Mouse (Mus musculus): Measurements from ENCODE around the gene Pold2. TPM values are rescaled to one million over a fixed set of nuclear protein-coding genes. Genes with fewer than 3 reads are reported as not detected.
A peak's percentile ranks its signal among the peaks of the same experiment; 100 is the strongest.
"Not testable (repeated sequence)": the region's sequence is repeated elsewhere in the genome, so short reads cannot be mapped to it uniquely, and the experiment has no call there.

Pold2 gene
- polyA plus RNA-seq, 1 experiment from 2014 or later, result 72.1 TPM

DNA sequence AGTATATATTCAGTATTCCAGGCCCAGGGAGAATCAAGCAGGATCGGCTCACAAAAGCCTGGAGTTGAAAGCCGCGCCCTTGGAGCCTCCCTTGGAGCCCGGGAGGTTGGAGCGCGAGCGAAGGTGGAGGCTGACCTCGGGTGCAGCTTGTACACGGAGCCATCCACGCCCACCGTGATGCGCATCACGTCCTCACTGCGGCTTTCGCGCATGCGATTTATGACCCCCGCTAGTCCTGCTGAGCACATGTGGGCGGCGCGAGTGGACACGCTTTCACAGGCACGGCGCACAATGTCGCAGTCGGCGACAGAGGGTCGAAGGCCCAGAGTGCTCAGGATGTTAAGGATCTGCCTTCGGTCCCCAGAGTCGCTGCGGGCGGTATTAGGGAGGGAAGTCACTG is 23.9 kb upstream of the Pold2 start:
- no peaks in the 10 kb centered on the region for H3K27me3 ChIP-seq (replicated peaks; ENCODE audit: control insufficient read depth, insufficient read depth, low read length)
- peaks cover 15% of the 10 kb centered on the region for H3K4me1 ChIP-seq (replicated peaks; ENCODE audit: control insufficient read depth, insufficient read depth, low read length)
- peak overlapping the region; percentile 75 for H3K27ac ChIP-seq (ENCODE audit: low read length)
- peak overlapping the region; percentile 75 for H3K9ac ChIP-seq (replicated peaks; ENCODE audit: low read depth, low read length)
- peak overlapping the region; percentile 52 for H3K4me3 ChIP-seq (replicated peaks; ENCODE audit: low read length)
- WGBS, result under 1% methylated on average over 32 of the region's 32 CpGs
- peak; percentile 87 for ATAC-seq
- no peaks in the 10 kb centered on the region for H3K9me3 ChIP-seq (ENCODE audit: control insufficient read depth, low read length)
- peak overlapping the region; percentile 78 for H3K4me2 ChIP-seq (ENCODE audit: low read length)
- no peaks in the 10 kb centered on the region for H3K36me3 ChIP-seq (ENCODE audit: control insufficient read depth, insufficient read depth)

GRCm38 (mm10) chr11:5901320-5901719 is 23.2 kb upstream of the Pold2 start:
- no peaks in the 10 kb centered on the region for H3K36me3 ChIP-seq (ENCODE audit: control insufficient read depth, insufficient read depth)
- H3K27me3 ChIP-seq (replicated peaks; ENCODE audit: control insufficient read depth, insufficient read depth, low read length), result no peaks in the 10 kb centered on the region
- 17% methylated on average over 3 of the region's 3 CpGs for WGBS
- H3K9ac ChIP-seq (replicated peaks; ENCODE audit: low read depth, low read length), result peak overlapping the region; percentile 75
- H3K4me2 ChIP-seq (ENCODE audit: low read length), result peak overlapping the region; percentile 78
- H3K27ac ChIP-seq (ENCODE audit: low read length), result peak overlapping the region; percentile 75
- no peaks in the 10 kb centered on the region for H3K9me3 ChIP-seq (ENCODE audit: control insufficient read depth, low read length)
- no peak for ATAC-seq
- peaks cover 15% of the 10 kb centered on the region for H3K4me1 ChIP-seq (replicated peaks; ENCODE audit: control insufficient read depth, insufficient read depth, low read length)
- H3K4me3 ChIP-seq (replicated peaks; ENCODE audit: low read length), result peak overlapping the region; percentile 52

GRCm38 (mm10) chr11:5899286-5899685 is 21.2 kb upstream of the Pold2 start:
- no peak overlapping the region for H3K9ac ChIP-seq (replicated peaks; ENCODE audit: low read depth, low read length)
- ATAC-seq, result no peak
- no peak overlapping the region for H3K4me3 ChIP-seq (replicated peaks; ENCODE audit: low read length)
- no peaks in the 10 kb centered on the region for H3K9me3 ChIP-seq (ENCODE audit: control insufficient read depth, low read length)
- H3K36me3 ChIP-seq (ENCODE audit: control insufficient read depth, insufficient read depth), result no peaks in the 10 kb centered on the region
- no peaks in the 10 kb centered on the region for H3K27me3 ChIP-seq (replicated peaks; ENCODE audit: control insufficient read depth, insufficient read depth, low read length)
- no peak overlapping the region for H3K4me2 ChIP-seq (ENCODE audit: low read length)
- WGBS, result 93% methylated on average over 10 of the region's 10 CpGs
- H3K4me1 ChIP-seq (replicated peaks; ENCODE audit: control insufficient read depth, insufficient read depth, low read length), result peaks cover 15% of the 10 kb centered on the region
- H3K27ac ChIP-seq (ENCODE audit: low read length), result no peak overlapping the region

GRCm38 (mm10) chr11:5898531-5898930 is 20.4 kb upstream of the Pold2 start, which contains the start of gene Myl7:
Gene Myl7, minus strand, starts transcription at chr11:5898782.
- Histone ChIP-seq H3K36me3 (ENCODE audit: control insufficient read depth, insufficient read depth) (no peaks in the 10 kb centered on the region), H3K27ac (ENCODE audit: low read length) (no peak within 1 kb of the TSS), H3K9me3 (ENCODE audit: control insufficient read depth, low read length) (no peaks in the 10 kb centered on the region), H3K27me3 (replicated peaks; ENCODE audit: control insufficient read depth, insufficient read depth, low read length) (no peaks in the 10 kb centered on the region), H3K9ac (replicated peaks; ENCODE audit: low read depth, low read length) (no peak within 1 kb of the TSS), H3K4me2 (ENCODE audit: low read length) (no peak within 1 kb of the TSS), H3K4me3 (replicated peaks; ENCODE audit: low read length) (no peak within 1 kb of the TSS), H3K4me1 (replicated peaks; ENCODE audit: control insufficient read depth, insufficient read depth, low read length) (peaks cover 15% of the 10 kb centered on the region)
- 75% methylated on average over 5 of the region's 5 CpGs for WGBS
- no peak for ATAC-seq

GRCm38 (mm10) chr11:5897839-5898238 is 19.7 kb upstream of the Pold2 start:
- Histone ChIP-seq H3K27me3 (replicated peaks; ENCODE audit: control insufficient read depth, insufficient read depth, low read length) (no peaks in the 10 kb centered on the region), H3K27ac (ENCODE audit: low read length) (no peak overlapping the region), H3K4me3 (replicated peaks; ENCODE audit: low read length) (no peak overlapping the region), H3K4me2 (ENCODE audit: low read length) (no peak overlapping the region), H3K9ac (replicated peaks; ENCODE audit: low read depth, low read length) (no peak overlapping the region), H3K36me3 (ENCODE audit: control insufficient read depth, insufficient read depth) (no peaks in the 10 kb centered on the region), H3K4me1 (replicated peaks; ENCODE audit: control insufficient read depth, insufficient read depth, low read length) (peaks cover 15% of the 10 kb centered on the region), H3K9me3 (ENCODE audit: control insufficient read depth, low read length) (no peaks in the 10 kb centered on the region)
- ATAC-seq, result no peak
- 22% methylated on average over 10 of the region's 10 CpGs for WGBS

DNA sequence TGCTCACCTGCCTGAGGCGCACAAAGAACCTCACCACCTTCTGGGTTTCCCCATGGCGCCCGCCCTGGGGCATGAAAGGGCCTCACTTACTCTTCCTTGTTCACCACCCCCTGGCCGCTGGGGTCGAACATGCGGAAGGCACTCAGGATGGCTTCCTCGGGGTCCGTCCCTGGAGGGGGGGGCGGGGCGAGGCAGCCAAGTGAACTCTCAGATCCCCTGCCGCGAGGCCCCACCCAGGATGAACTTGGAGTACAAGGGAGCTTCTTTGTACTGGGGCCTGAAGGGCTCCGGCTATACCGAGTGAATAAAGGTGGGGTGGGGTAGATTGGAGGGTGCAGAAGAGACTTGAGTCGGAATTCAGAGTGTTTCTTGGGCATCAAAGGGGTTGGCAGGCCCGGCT is 19.1 kb upstream of the Pold2 start:
- Histone ChIP-seq H3K9me3 (ENCODE audit: control insufficient read depth, low read length) (no peaks in the 10 kb centered on the region), H3K4me2 (ENCODE audit: low read length) (no peak overlapping the region), H3K36me3 (ENCODE audit: control insufficient read depth, insufficient read depth) (no peaks in the 10 kb centered on the region), H3K4me3 (replicated peaks; ENCODE audit: low read length) (no peak overlapping the region), H3K4me1 (replicated peaks; ENCODE audit: control insufficient read depth, insufficient read depth, low read length) (peaks cover 11% of the 10 kb centered on the region), H3K27ac (ENCODE audit: low read length) (no peak overlapping the region), H3K9ac (replicated peaks; ENCODE audit: low read depth, low read length) (no peak overlapping the region), H3K27me3 (replicated peaks; ENCODE audit: control insufficient read depth, insufficient read depth, low read length) (no peaks in the 10 kb centered on the region)
- WGBS, result 14% methylated on average over 16 of the region's 16 CpGs
- no peak for ATAC-seq

- ATAC-seq, result no peak
- Histone ChIP-seq H3K4me3 (replicated peaks; ENCODE audit: low read length) (no peak overlapping the region), H3K27me3 (replicated peaks; ENCODE audit: control insufficient read depth, insufficient read depth, low read length) (no peaks in the 10 kb centered on the region), H3K9ac (replicated peaks; ENCODE audit: low read depth, low read length) (no peak overlapping the region), H3K4me2 (ENCODE audit: low read length) (no peak overlapping the region), H3K36me3 (ENCODE audit: control insufficient read depth, insufficient read depth) (no peaks in the 10 kb centered on the region), H3K4me1 (replicated peaks; ENCODE audit: control insufficient read depth, insufficient read depth, low read length) (no peaks in the 10 kb centered on the region; the same call in 1 of the 2 replicates), H3K9me3 (ENCODE audit: control insufficient read depth, low read length) (no peaks in the 10 kb centered on the region), H3K27ac (ENCODE audit: low read length) (no peak overlapping the region)
- 73% methylated on average over 6 of the region's 6 CpGs for WGBS
Observed at GRCm38 (mm10) chr11:5893807-5894206, 15.7 kb upstream of the Pold2 start.

- H3K9ac ChIP-seq (replicated peaks; ENCODE audit: low read depth, low read length), result no peak overlapping the region
- no peaks in the 10 kb centered on the region for H3K27me3 ChIP-seq (replicated peaks; ENCODE audit: control insufficient read depth, insufficient read depth, low read length)
- H3K9me3 ChIP-seq (ENCODE audit: control insufficient read depth, low read length), result no peaks in the 10 kb centered on the region
- ATAC-seq, result peak; percentile 31; the same call in 1 of the 2 replicates
- no peaks in the 10 kb centered on the region for H3K36me3 ChIP-seq (ENCODE audit: control insufficient read depth, insufficient read depth)
- H3K4me3 ChIP-seq (replicated peaks; ENCODE audit: low read length), result no peak overlapping the region
- no peaks in the 10 kb centered on the region; the same call in 1 of the 2 replicates for H3K4me1 ChIP-seq (replicated peaks; ENCODE audit: control insufficient read depth, insufficient read depth, low read length)
- no peak overlapping the region; the same call in 1 of the 2 replicates for H3K27ac ChIP-seq (ENCODE audit: low read length)
- H3K4me2 ChIP-seq (ENCODE audit: low read length), result no peak overlapping the region
- 61% methylated on average over 4 of the region's 4 CpGs for WGBS
Observed at GRCm38 (mm10) chr11:5892810-5893368, 14.8 kb upstream of the Pold2 start.

DNA sequence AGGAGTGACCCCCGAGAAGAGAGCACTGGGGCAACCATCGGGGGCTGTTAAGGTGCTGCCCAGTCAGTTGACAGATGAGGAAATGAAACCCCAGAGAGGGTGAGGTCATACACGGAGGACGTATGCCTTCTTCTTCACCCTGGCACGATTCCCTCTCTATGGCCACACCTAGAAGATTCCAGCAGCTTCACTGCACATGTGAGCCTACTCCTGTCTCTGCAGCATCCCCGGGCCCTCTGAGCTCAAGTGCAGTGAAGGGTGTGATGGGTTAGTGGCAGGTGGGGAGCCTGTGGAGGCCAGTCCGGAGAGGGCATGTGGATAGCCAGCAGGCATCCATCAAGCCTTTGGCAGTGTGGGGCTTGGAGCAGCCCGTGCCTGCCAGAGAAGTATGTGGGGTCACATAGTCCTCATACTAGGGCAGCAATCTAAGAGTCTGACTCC is 14.1 kb upstream of the Pold2 start:
- Histone ChIP-seq H3K27me3 (replicated peaks; ENCODE audit: control insufficient read depth, insufficient read depth, low read length) (no peaks in the 10 kb centered on the region), H3K4me3 (replicated peaks; ENCODE audit: low read length) (no peak overlapping the region), H3K4me1 (replicated peaks; ENCODE audit: control insufficient read depth, insufficient read depth, low read length) (peaks cover 3% of the 10 kb centered on the region), H3K9ac (replicated peaks; ENCODE audit: low read depth, low read length) (no peak overlapping the region), H3K27ac (ENCODE audit: low read length) (no peak overlapping the region), H3K4me2 (ENCODE audit: low read length) (no peak overlapping the region), H3K9me3 (ENCODE audit: control insufficient read depth, low read length) (no peaks in the 10 kb centered on the region), H3K36me3 (ENCODE audit: control insufficient read depth, insufficient read depth) (no peaks in the 10 kb centered on the region)
- no peak for ATAC-seq
- WGBS, result 68% methylated on average over 8 of the region's 8 CpGs

DNA sequence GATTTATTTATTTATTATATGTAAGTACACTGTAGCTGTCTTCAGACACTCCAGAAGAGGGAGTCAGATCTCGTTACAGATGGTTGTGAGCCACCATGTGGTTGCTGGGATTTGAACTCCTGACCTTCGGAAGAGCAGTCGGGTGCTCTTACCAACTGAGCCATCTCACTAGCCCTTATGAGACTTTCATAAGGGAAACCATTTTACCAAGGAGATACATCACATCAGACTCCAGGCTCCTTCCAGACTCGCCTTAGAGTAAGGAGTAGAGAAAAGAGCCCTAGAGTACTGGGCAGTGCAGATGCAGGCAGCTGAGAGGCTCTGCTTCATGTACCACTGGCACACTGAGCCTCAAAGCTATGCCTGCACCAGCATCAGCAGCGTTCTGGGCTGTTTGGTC is 10.5 kb upstream of the Pold2 start:
- H3K27ac ChIP-seq (ENCODE audit: low read length), result not testable (repeated sequence)
- 78% methylated on average over 5 of the region's 5 CpGs for WGBS

More for the DNA sequence above, 10.5 kb upstream of the Pold2 start:
- not testable (repeated sequence) for H3K9me3 ChIP-seq (ENCODE audit: control insufficient read depth, low read length); H3K27me3 ChIP-seq (replicated peaks; ENCODE audit: control insufficient read depth, insufficient read depth, low read length); ATAC-seq; H3K4me3 ChIP-seq (replicated peaks; ENCODE audit: low read length); H3K36me3 ChIP-seq (ENCODE audit: control insufficient read depth, insufficient read depth); H3K4me2 ChIP-seq (ENCODE audit: low read length)
- Histone ChIP-seq H3K9ac (replicated peaks; ENCODE audit: low read depth, low read length) (peak overlapping the region; percentile 8; the same call in 1 of the 2 replicates), H3K4me1 (replicated peaks; ENCODE audit: control insufficient read depth, insufficient read depth, low read length) (peaks cover 10% of the 10 kb centered on the region)

Measured in forebrain, embryonic 16.5 days (tissue).